Mouse (Mus musculus) E14TG2a.4 (cell line): Measurements from ENCODE around the gene Obsl1.

Experiments used
- CTCF ChIP-seq: conservative IDR thresholded peaks from 2 replicates; pipeline ENCODE4 v1.5.1; 2014; ENCODE audit warnings: low read length
- NANOG ChIP-seq: IDR thresholded peaks from 2 replicates; pipeline ENCODE4 v1.6.1; 2014; ENCODE audit warnings: borderline replicate concordance, low read length, mixed read lengths
- POU5F1 ChIP-seq: IDR thresholded peaks from 2 replicates; pipeline ENCODE4 v1.6.1; 2014; ENCODE audit warnings: low read length, borderline replicate concordance

DNA sequence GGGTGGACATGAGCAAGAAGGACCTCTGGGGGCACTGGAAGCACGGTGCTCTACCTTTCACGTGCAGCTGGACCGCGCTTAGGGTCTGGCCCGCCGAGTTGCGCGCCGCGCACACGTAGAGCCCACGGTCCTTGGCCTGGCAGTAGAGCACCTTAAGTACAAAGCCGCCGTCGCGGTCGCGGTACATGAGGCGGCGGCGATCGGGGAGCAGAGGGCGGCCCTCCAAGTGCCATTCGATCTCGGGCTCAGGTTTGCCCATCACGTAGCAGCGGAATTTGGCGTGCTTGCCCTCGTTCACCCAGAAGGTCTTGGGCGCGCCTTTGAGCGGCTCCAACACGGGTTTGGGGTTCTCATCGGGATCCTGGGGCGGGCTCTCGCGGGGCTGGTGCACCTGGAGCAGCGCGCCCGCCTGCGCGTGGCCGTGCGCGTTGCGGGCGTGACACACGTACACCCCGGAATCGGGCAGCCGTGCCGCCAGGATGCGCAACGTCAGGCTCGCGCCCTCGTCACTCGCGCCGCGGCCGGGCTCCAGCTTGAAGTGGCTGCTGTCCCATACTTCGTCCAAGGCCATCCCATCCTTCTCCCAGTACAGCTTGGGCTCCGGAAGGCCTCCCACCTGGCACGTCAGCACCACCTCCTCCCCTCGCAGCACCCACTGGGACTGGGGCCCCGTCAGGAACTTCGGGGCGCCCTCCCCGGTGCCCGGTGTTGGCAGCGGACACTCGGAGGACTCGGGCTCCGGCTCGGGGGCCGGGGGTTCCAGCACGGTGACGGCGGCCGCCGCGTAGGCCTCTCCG, 895 bp downstream of the Obsl1 start:
- TF ChIP-seq CTCF, result no peak
- TF ChIP-seq POU5F1, result no peak
- TF ChIP-seq NANOG, result no peak
